ENCODE assay signal across 10 mouse cellular contexts in the genomic region with DNA sequence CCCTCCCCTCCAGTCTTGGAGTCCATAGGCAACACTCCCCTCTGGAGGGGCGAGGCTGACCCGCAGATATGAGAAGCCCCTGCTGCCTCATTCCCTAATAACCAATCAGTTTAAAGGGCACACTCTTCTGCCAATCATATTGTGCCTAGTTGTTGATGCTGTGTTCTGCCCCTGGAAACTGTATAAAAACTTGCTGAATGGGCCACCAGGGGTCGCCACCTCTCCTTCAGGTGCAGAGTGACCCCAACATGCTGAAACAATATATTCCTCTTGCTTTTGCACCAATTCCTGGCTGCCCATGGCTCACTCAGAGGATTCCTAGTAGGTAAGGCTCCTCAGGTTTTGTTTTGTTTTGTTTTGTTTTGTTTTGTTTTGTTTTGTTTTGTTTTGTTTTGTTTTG. TPM values are rescaled to one million over a fixed set of nuclear protein-coding genes. Genes with fewer than 3 reads are reported as not detected.
DNase-seq lines count a peak whose midpoint lies in the region; ATAC-seq and TF ChIP-seq lines count a peak whose summit lies in the region.
"Had no signal": no experiment of that assay in that cellular context is flagged by ENCODE, and none has a peak within 500 bp of the region (broad histone marks: within the 10 kb centered on the region; RNA-seq: fewer than 3 reads in every experiment).

No protein-coding gene starts in this region.

- no peak overlapping the region for H3K4me3 ChIP-seq in lung, embryonic 14.5 days (ENCODE audit: low read depth, low read length)
- H3K4me3 ChIP-seq in liver, embryonic 11.5 days (ENCODE audit: low read depth, low read length), result no peak overlapping the region
- H3K4me3 ChIP-seq: embryonic facial prominence, embryonic 15.5 days had no signal

- peak; percentile 11 to 66 for DNase-seq in adrenal gland, adult (ENCODE audit: inconsistent age in 2 of 2, low spot score in 1 of 2)
- no peak for DNase-seq in adrenal gland, adult 8-10 months
- DNase-seq in lung, embryonic 14.5 days, result peak; percentile 17
- DNase-seq in lung, postnatal 25 days (ENCODE audit: low spot score), result no peak
- DNase-seq in adrenal gland, postnatal 36 days, result peak; percentile 15 to 58
- no peak for DNase-seq in liver, embryonic 11.5 days (ENCODE audit: low spot score)
- no peak for DNase-seq in right cerebral cortex, postnatal 10 days (ENCODE audit: low spot score in 2 of 2)
- DNase-seq in right cerebral cortex, adult 18-20 months, result no peak

- H3K27me3 ChIP-seq in lung, embryonic 14.5 days (ENCODE audit: insufficient read depth, low read length), result no peaks in the 10 kb centered on the region
- no peaks in the 10 kb centered on the region for H3K27me3 ChIP-seq in liver, embryonic 11.5 days (replicated peaks; ENCODE audit: control insufficient read depth, insufficient read depth, low read length)
- H3K27me3 ChIP-seq: embryonic facial prominence, embryonic 15.5 days had no signal

- no peak overlapping the region for H3K4me2 ChIP-seq in lung, embryonic 14.5 days
- H3K4me2 ChIP-seq in liver, embryonic 11.5 days, result no peak overlapping the region
- H3K4me2 ChIP-seq: embryonic facial prominence, embryonic 15.5 days had no signal

- H3K9me3 ChIP-seq in lung, embryonic 14.5 days (ENCODE audit: low read depth, low read length), result no peaks in the 10 kb centered on the region
- no peaks in the 10 kb centered on the region for H3K9me3 ChIP-seq in liver, embryonic 11.5 days (ENCODE audit: control insufficient read depth, low read length)
- H3K9me3 ChIP-seq: embryonic facial prominence, embryonic 15.5 days had no signal

- 44% methylated on average over 3 of the region's 3 CpGs for WGBS in lung, embryonic 14.5 days
- WGBS in liver, embryonic 11.5 days, result 43% methylated on average over 3 of the region's 3 CpGs

- H3K4me1 ChIP-seq in lung, embryonic 14.5 days (ENCODE audit: insufficient read depth), result no peaks in the 10 kb centered on the region
- no peaks in the 10 kb centered on the region for H3K4me1 ChIP-seq in liver, embryonic 11.5 days (replicated peaks; ENCODE audit: control insufficient read depth, insufficient read depth, low read length)
- H3K4me1 ChIP-seq: embryonic facial prominence, embryonic 15.5 days had no signal

- TF ChIP-seq CTCF in lung, embryonic 14.5 days (IDR thresholded peaks at IDR 0.05; ENCODE audit: low read depth), result peak; percentile 37

- ATAC-seq in lung, embryonic 14.5 days (ENCODE audit: insufficient read depth), result no peak
- peak; percentile 29; the same call in 1 of the 2 replicates for ATAC-seq in liver, embryonic 11.5 days (replicated peaks; ENCODE audit: low FRiP score)

- no peak overlapping the region for H3K27ac ChIP-seq in lung, embryonic 14.5 days (ENCODE audit: low read depth)
- no peak overlapping the region for H3K27ac ChIP-seq in liver, embryonic 11.5 days (ENCODE audit: low read depth, low read length)
- H3K27ac ChIP-seq: embryonic facial prominence, embryonic 15.5 days had no signal

- H3K9ac ChIP-seq in lung, embryonic 14.5 days, result no peak overlapping the region
- H3K9ac ChIP-seq in liver, embryonic 11.5 days (ENCODE audit: low read depth, low read length), result no peak overlapping the region
- H3K9ac ChIP-seq: embryonic facial prominence, embryonic 15.5 days had no signal

- H3K36me3 ChIP-seq in lung, embryonic 14.5 days (ENCODE audit: insufficient read depth), result no peaks in the 10 kb centered on the region
- no peaks in the 10 kb centered on the region for H3K36me3 ChIP-seq in liver, embryonic 11.5 days (ENCODE audit: control insufficient read depth, insufficient read depth, low read length)
- H3K36me3 ChIP-seq: embryonic facial prominence, embryonic 15.5 days had no signal

RNA-seq across cellular contexts. Expression of gene Olfr735, which starts 3.8 kb away (rescaled TPM):
- total RNA-seq in adrenal gland, adult 8-10 months (2022), result under 1 TPM in 2 of 4 experiments, not detected in 2; 0.06 to 0.11 TPM
- not detected in 2 replicates for polyA plus RNA-seq in lung, embryonic 14.5 days (2014; fragmentation: Nextera tagmentation; extraction: Ambion mirVana)
- not detected for total RNA-seq in adrenal gland, postnatal 36 days (2021)
- polyA plus RNA-seq in liver, embryonic 11.5 days (2014; fragmentation: Nextera tagmentation; extraction: Ambion mirVana), result not detected in 2 replicates
- total RNA-seq: left cerebral cortex, postnatal 14 days had no signal
- polyA plus RNA-seq: embryonic facial prominence, embryonic 15.5 days had no signal

RNA-seq across cellular contexts. Expression of gene Tlr11, which starts 5.3 kb away (rescaled TPM):
- under 1 TPM; 0.07 to 0.54 (median 0.32) TPM for total RNA-seq in adrenal gland, adult 8-10 months (2022)
- not detected in 2 replicates for polyA plus RNA-seq in lung, embryonic 14.5 days (2014; fragmentation: Nextera tagmentation; extraction: Ambion mirVana)
- total RNA-seq in adrenal gland, postnatal 36 days (2021), result under 1 TPM in 1 of 2 experiments, not detected in 1; 0.17 TPM
- not detected in 2 replicates for polyA plus RNA-seq in liver, embryonic 11.5 days (2014; fragmentation: Nextera tagmentation; extraction: Ambion mirVana)
- total RNA-seq: left cerebral cortex, postnatal 14 days had no signal
- polyA plus RNA-seq: embryonic facial prominence, embryonic 15.5 days had no signal

RNA-seq across cellular contexts. Expression of gene Olfr734, which starts 25.9 kb away (rescaled TPM):
- total RNA-seq in adrenal gland, adult 8-10 months (2022), result not detected
- polyA plus RNA-seq in lung, embryonic 14.5 days (2014; fragmentation: Nextera tagmentation; extraction: Ambion mirVana), result not detected in 2 replicates
- total RNA-seq in adrenal gland, postnatal 36 days (2021), result under 1 TPM in 1 of 2 experiments, not detected in 1; 0.07 TPM
- polyA plus RNA-seq in liver, embryonic 11.5 days (2014; fragmentation: Nextera tagmentation; extraction: Ambion mirVana), result not detected in 2 replicates
- total RNA-seq: left cerebral cortex, postnatal 14 days had no signal
- polyA plus RNA-seq: embryonic facial prominence, embryonic 15.5 days had no signal

RNA-seq across cellular contexts. Expression of gene Olfr736, which starts 28.5 kb away (rescaled TPM):
- total RNA-seq in adrenal gland, adult 8-10 months (2022), result not detected
- not detected in 2 replicates for polyA plus RNA-seq in lung, embryonic 14.5 days (2014; fragmentation: Nextera tagmentation; extraction: Ambion mirVana)
- not detected for total RNA-seq in adrenal gland, postnatal 36 days (2021)
- polyA plus RNA-seq in liver, embryonic 11.5 days (2014; fragmentation: Nextera tagmentation; extraction: Ambion mirVana), result not detected in 2 replicates
- total RNA-seq: left cerebral cortex, postnatal 14 days had no signal

RNA-seq across cellular contexts. Expression of gene Olfr733, which starts 51.1 kb away (rescaled TPM):
- total RNA-seq in adrenal gland, adult 8-10 months (2022), result not detected
- polyA plus RNA-seq in lung, embryonic 14.5 days (2014; fragmentation: Nextera tagmentation; extraction: Ambion mirVana), result not detected in 2 replicates
- not detected for total RNA-seq in adrenal gland, postnatal 36 days (2021)
- not detected in 2 replicates for polyA plus RNA-seq in liver, embryonic 11.5 days (2014; fragmentation: Nextera tagmentation; extraction: Ambion mirVana)
- total RNA-seq: left cerebral cortex, postnatal 14 days had no signal
- polyA plus RNA-seq: embryonic facial prominence, embryonic 15.5 days had no signal

Comparison
In these comparisons a context has a peak if more than half of its experiments do, and no peak if none do; other contexts are left out.
1. DNase-seq: peak in adrenal gland, adult (2 of 2), lung, embryonic 14.5 days (single experiment) and adrenal gland, postnatal 36 days (2 of 2); none in adrenal gland, adult 8-10 months (single experiment), lung, postnatal 25 days (single experiment), liver, embryonic 11.5 days (single experiment), right cerebral cortex, postnatal 10 days (0 of 2) and right cerebral cortex, adult 18-20 months (single experiment).